Mouse (Mus musculus) MEL (cell line): Measurements from ENCODE around the gene Calm4. TPM values are rescaled to one million over a fixed set of nuclear protein-coding genes. Genes with fewer than 3 reads are reported as not detected.
"Not testable (repeated sequence)": the region's sequence is repeated elsewhere in the genome, so short reads cannot be mapped to it uniquely, and the experiment has no call there.

Experiments
- DNase-seq: peaks from one replicate; pipeline ENCODE4 v3.0.0; 2011; ENCODE audit warnings: low read depth, low spot score
- H3K27ac ChIP-seq: 2 replicates; pipeline ENCODE4 v1.5.1; 2012; ENCODE audit warnings: low read depth, mild to moderate bottlenecking, control low read depth, low read length, moderate library complexity; ENCODE audit not compliant: control insufficient read depth
- H3K27me3 ChIP-seq, 2 experiments: fragments of 150-350 bp in 1 of 2; sonication (generic) in 1 of 2; 2 replicates each; pipeline ENCODE4 v1.6.1; 2012; ENCODE audit warnings: low read length in 2 of 2, mild to moderate bottlenecking in 2 of 2, improper control_type of control experiment in 1 of 2, moderate library complexity in 1 of 2; ENCODE audit not compliant: insufficient read depth in 2 of 2, control insufficient read depth in 1 of 2
- H3K36me3 ChIP-seq, 2 experiments: 2 replicates each; pipeline ENCODE4 v1.6.1; 2012 to 2014; ENCODE audit warnings: low read length in 2 of 2, improper control_type of control experiment in 1 of 2, inconsistent platforms in 1 of 2, mild to moderate bottlenecking in 1 of 2; ENCODE audit not compliant: insufficient read depth in 2 of 2, control insufficient read depth in 1 of 2
- H3K4me1 ChIP-seq, 2 experiments: fragments of 150-350 bp in 1 of 2; sonication (generic) in 1 of 2; 2 replicates each; pipeline ENCODE4 v1.6.1; 2012; ENCODE audit warnings: low read length in 2 of 2, improper control_type of control experiment in 1 of 2, mild to moderate bottlenecking in 1 of 2; ENCODE audit not compliant: insufficient read depth in 2 of 2, control insufficient read depth in 1 of 2
- H3K4me3 ChIP-seq, 2 experiments: fragments of 150-350 bp in 1 of 2; sonication (generic) in 1 of 2; 2 replicates each; pipeline ENCODE4 v1.5.1; 2012; ENCODE audit warnings: low read depth in 2 of 2, low read length in 2 of 2, mild to moderate bottlenecking in 2 of 2, moderate library complexity in 2 of 2, control low read depth in 1 of 2, improper control_type of control experiment in 1 of 2; ENCODE audit not compliant: control insufficient read depth in 1 of 2, insufficient read depth in 1 of 2
- H3K79me2 ChIP-seq: 2 replicates; pipeline ENCODE4 v1.6.1; 2012; ENCODE audit warnings: mild to moderate bottlenecking, low read length, moderate library complexity; ENCODE audit not compliant: control insufficient read depth, poor library complexity, insufficient read depth
- H3K9ac ChIP-seq: 2 replicates; pipeline ENCODE4 v1.6.1; 2012; ENCODE audit warnings: low read depth, mild to moderate bottlenecking, control low read depth, low read length, moderate library complexity; ENCODE audit not compliant: control insufficient read depth, poor library complexity, severe bottlenecking
- H3K9me3 ChIP-seq: fragments of 150-350 bp; sonication (generic); replicated peaks from 2 replicates; pipeline ENCODE4 v1.6.1; 2012; ENCODE audit warnings: mild to moderate bottlenecking, low read length, improper control_type of control experiment, moderate library complexity; ENCODE audit not compliant: insufficient read depth
- BHLHE40 ChIP-seq: IDR thresholded peaks from 2 replicates; pipeline ENCODE4 v1.6.1; 2012; ENCODE audit warnings: low read depth, mild to moderate bottlenecking, inconsistent platforms, low read length, improper control_type of control experiment, borderline replicate concordance
- CHD1 ChIP-seq: IDR thresholded peaks from 2 replicates; pipeline ENCODE4 v1.6.1; 2012; ENCODE audit warnings: low read depth, mild to moderate bottlenecking, inconsistent platforms, low read length, improper control_type of control experiment
- EP300 ChIP-seq, 2 experiments: IDR thresholded peaks; 2 replicates each; pipeline ENCODE4 v1.6.1; 2011; ENCODE audit warnings: improper control_type of control experiment in 2 of 2, low read length in 2 of 2, low read depth in 1 of 2, mild to moderate bottlenecking in 1 of 2
- MAFK ChIP-seq: IDR thresholded peaks from 2 replicates; pipeline ENCODE4 v1.6.1; 2011; ENCODE audit warnings: low read depth, mild to moderate bottlenecking, low read length, improper control_type of control experiment, borderline replicate concordance
- MEF2A ChIP-seq: IDR thresholded peaks from 2 replicates; pipeline ENCODE4 v1.6.1; 2014; ENCODE audit warnings: low read depth, mild to moderate bottlenecking, inconsistent platforms, low read length, improper control_type of control experiment; ENCODE audit not compliant: poor library complexity, insufficient replicate concordance, severe bottlenecking; ENCODE audit errors: extremely low read depth
- POLR2A ChIP-seq, 2 experiments: IDR thresholded peaks; 2 replicates each; pipeline ENCODE4 v1.6.1; 2011 to 2012; ENCODE audit warnings: low read length in 2 of 2, mild to moderate bottlenecking in 2 of 2, control low read depth in 1 of 2, improper control_type of control experiment in 1 of 2, low read depth in 1 of 2, moderate library complexity in 1 of 2; ENCODE audit not compliant: control insufficient read depth in 1 of 2, insufficient read depth in 1 of 2, poor library complexity in 1 of 2
- POLR2AphosphoS2 ChIP-seq: IDR thresholded peaks from 2 replicates; pipeline ENCODE4 v1.6.1; 2011; ENCODE audit warnings: low read length, improper control_type of control experiment
- RAD21 ChIP-seq: IDR thresholded peaks from 2 replicates; pipeline ENCODE4 v1.6.1; 2011; ENCODE audit warnings: mild to moderate bottlenecking, low read depth, low read length, improper control_type of control experiment
- RCOR1 ChIP-seq: IDR thresholded peaks from 2 replicates; pipeline ENCODE4 v1.6.1; 2012; ENCODE audit warnings: low read depth, mild to moderate bottlenecking, inconsistent platforms, low read length, improper control_type of control experiment
- TAL1 ChIP-seq: IDR thresholded peaks from 2 replicates; pipeline ENCODE4 v1.6.1; 2012; ENCODE audit warnings: mild to moderate bottlenecking, inconsistent platforms, low read length, moderate library complexity, mixed read lengths
- TBP ChIP-seq: IDR thresholded peaks from 2 replicates; pipeline ENCODE4 v1.8.0; 2011; ENCODE audit warnings: low read depth, low read length, improper control_type of control experiment
- USF1 ChIP-seq: IDR thresholded peaks from 2 replicates; pipeline ENCODE4 v1.6.1; 2014; ENCODE audit warnings: low read depth, mild to moderate bottlenecking, inconsistent platforms, low read length, improper control_type of control experiment, moderate library complexity
- USF2 ChIP-seq, 2 experiments: IDR thresholded peaks; 2 replicates each; pipeline ENCODE4 v1.6.1; 2011 to 2012; ENCODE audit warnings: improper control_type of control experiment in 2 of 2, low read length in 2 of 2, borderline replicate concordance in 1 of 2, inconsistent platforms in 1 of 2, low read depth in 1 of 2, mild to moderate bottlenecking in 1 of 2; ENCODE audit not compliant: insufficient read depth in 1 of 2
- ZKSCAN1 ChIP-seq: IDR thresholded peaks from 2 replicates; pipeline ENCODE4 v1.6.1; 2012; ENCODE audit warnings: low read depth, mild to moderate bottlenecking, inconsistent platforms, low read length, improper control_type of control experiment, moderate library complexity
- ZNF384 ChIP-seq: IDR thresholded peaks from 2 replicates; pipeline ENCODE4 v1.6.1; 2012; ENCODE audit warnings: low read depth, mild to moderate bottlenecking, inconsistent platforms, low read length, improper control_type of control experiment
- polyA plus RNA-seq, 2 experiments: library from polyadenylated mRNA; stranded (reverse) in 1 of 2; unstranded in 1 of 2; fragments of >175 nt in 1 of 2; fragments of >200 nt in 1 of 2; gene quantifications; 2 replicates each; pipeline versions ENCODE4 v1.2.1 to v1.2.4; 2012; ENCODE audit warnings: low replicate concordance in 2 of 2, low read depth in 1 of 2; ENCODE audit not compliant: insufficient read length in 2 of 2, insufficient read depth in 1 of 2, missing spikeins in 1 of 2
- total RNA-seq: library from RNA; depleted of rRNA; stranded (reverse); fragments of 300-350 nt; gene quantifications from 2 replicates; pipeline ENCODE4 v1.2.3, GENCODE M21; 2012; rRNA removed

The Calm4 gene
- total RNA-seq (not detected in 2 replicates), polyA plus RNA-seq (not detected)

GRCm38 (mm10) chr13:3837312-3837807 is at the start of gene Calm4:
TSS of gene Calm4 (plus strand) at chr13:3837757.
- not testable (repeated sequence) for H3K9ac ChIP-seq, H3K9me3 ChIP-seq, H3K4me1 ChIP-seq, H3K79me2 ChIP-seq, H3K27ac ChIP-seq, H3K4me3 ChIP-seq, H3K27me3 ChIP-seq, H3K36me3 ChIP-seq, DNase-seq

GRCm38 (mm10) chr13:3788588-3788987 is 49.0 kb upstream of the Calm4 start:
- Histone ChIP-seq H3K79me2 (no peaks in the 10 kb centered on the region), H3K27me3 (peaks cover 0 to 1% of the 10 kb centered on the region in 2 experiments; a peak in 1 of 4 replicates), H3K36me3 (no peaks in the 10 kb centered on the region), H3K4me1 (no peaks in the 10 kb centered on the region), H3K27ac (no peak overlapping the region), H3K9ac (no peak overlapping the region), H3K9me3 (no peaks in the 10 kb centered on the region), H3K4me3 (no peak overlapping the region)
- DNase-seq = no peak
- no peak for TF ChIP-seq TAL1
- no peak for TF ChIP-seq POLR2AphosphoS2
- no peak for TF ChIP-seq USF2 (IDR thresholded peaks at IDR 0.05; ENCODE audit: borderline replicate concordance in 1 of 2, insufficient read depth in 1 of 2, low read depth in 1 of 2, low read length in 2 of 2)
- no peak for TF ChIP-seq TBP
- no peak for TF ChIP-seq MEF2A
- no peak for TF ChIP-seq EP300 (IDR thresholded peaks at IDR 0.05; ENCODE audit: low read depth in 1 of 2, low read length in 2 of 2)
- no peak for TF ChIP-seq CHD1
- no peak for TF ChIP-seq RCOR1
- TF ChIP-seq ZKSCAN1 = no peak
- no peak for TF ChIP-seq POLR2A (IDR thresholded peaks at IDR 0.05; ENCODE audit: control insufficient read depth in 1 of 2, insufficient read depth in 1 of 2, low read depth in 1 of 2, low read length in 2 of 2, poor library complexity in 1 of 2)
- TF ChIP-seq BHLHE40 = no peak
- no peak for TF ChIP-seq RAD21
- TF ChIP-seq ZNF384 = no peak
- TF ChIP-seq USF1 = no peak
- no peak for TF ChIP-seq MAFK
